Mouse (Mus musculus) layer of hippocampus, adult 2 months (tissue): Measurements from ENCODE around the gene Bad. TPM values are rescaled to one million over a fixed set of nuclear protein-coding genes. Genes with fewer than 3 reads are reported as not detected.
"Not testable (repeated sequence)": the region's sequence is repeated elsewhere in the genome, so short reads cannot be mapped to it uniquely, and the experiment has no call there.

Experiments
- DNase-seq, 2 experiments: peaks; one replicate each; pipeline ENCODE4 v3.0.0; 2022; ENCODE audit warnings: low spot score in 2 of 2
- H3K27ac ChIP-seq: fragments of 200-600 bp; 2 replicates; pipeline ENCODE4 v1.8.1; 2022
- H3K4me3 ChIP-seq: fragments of 200-600 bp; 2 replicates; pipeline ENCODE4 v1.8.1; 2022; ENCODE audit warnings: mild to moderate bottlenecking
- CTCF ChIP-seq: fragments of 200-600 bp; conservative IDR thresholded peaks from 2 replicates; pipeline ENCODE4 v1.8.1; 2022; ENCODE audit warnings: antibody characterized with exemption, mild to moderate bottlenecking, moderate library complexity
- total RNA-seq, 2 experiments: library from RNA; stranded (reverse); gene quantifications; 2 replicates each; pipeline ENCODE4 v1.2.3; 2021

The Bad gene
- total RNA-seq, 2 experiments from 2014 or later, result 43.1 to 43.8 TPM

DNA sequence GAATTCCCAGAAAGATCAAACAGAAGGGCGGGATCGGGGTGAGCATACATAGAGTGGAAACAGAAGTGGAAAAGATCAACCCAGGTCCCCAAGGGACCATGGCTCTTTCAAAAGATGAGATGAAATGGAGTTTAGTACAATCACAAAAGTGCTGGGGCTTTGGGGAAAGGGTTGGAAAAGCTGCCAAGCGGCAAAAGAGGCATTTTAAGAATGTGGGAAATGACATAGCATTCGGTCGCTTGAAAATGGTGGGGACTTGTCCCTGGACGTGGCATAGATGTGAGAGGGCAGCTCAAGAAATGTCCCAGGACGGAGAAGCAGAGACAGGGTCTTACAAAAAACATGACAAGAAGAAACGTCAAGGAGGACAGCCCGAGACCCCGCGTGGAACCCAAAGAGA, 32.6 kb upstream of the Bad start:
- TF ChIP-seq CTCF, result no peak
- DNase-seq, result no peak
- Histone ChIP-seq H3K27ac (peak overlapping the region; percentile 99), H3K4me3 (peak overlapping the region; percentile 71)

- DNase-seq, result peak; percentile 90 to 95
- Histone ChIP-seq H3K27ac (peak within 1 kb of the TSS; percentile 99), H3K4me3 (peak within 1 kb of the TSS; percentile 71)
- TF ChIP-seq CTCF, result 0 out of 2 replicates have a peak, but pooled peaks have one; percentile 13
Observed at GRCm38 (mm10) chr19:6909507-6910289, 32.0 kb upstream of the Bad start, which contains the start of the genes Trmt112 and Prdx5. TSS of gene Trmt112 (plus strand) at chr19:6909698. TSS of gene Prdx5 (minus strand) at chr19:6910106.

DNA sequence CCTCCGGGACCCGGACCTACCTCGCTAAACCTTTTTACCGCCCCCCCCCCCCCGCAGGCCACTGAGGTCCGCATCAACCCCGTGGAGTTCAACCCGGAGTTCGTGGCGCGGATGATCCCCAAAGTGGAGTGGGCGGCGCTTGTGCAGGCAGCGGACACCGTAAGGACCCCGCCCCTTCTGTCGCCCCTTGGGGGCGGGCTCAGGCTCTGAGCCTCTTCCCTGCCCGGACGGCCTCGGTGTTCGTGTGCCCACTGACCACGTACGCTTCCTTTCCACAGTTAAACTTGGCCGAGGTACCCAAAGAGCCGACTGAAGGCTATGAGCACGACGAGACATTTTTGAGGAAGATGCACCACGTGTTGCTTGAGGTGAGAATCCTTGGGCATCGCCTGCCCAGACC, 31.4 kb upstream of the Bad start:
- Histone ChIP-seq H3K27ac (peak overlapping the region; percentile 99), H3K4me3 (peak overlapping the region; percentile 71)
- DNase-seq, result not testable (repeated sequence)

GRCm38 (mm10) chr19:6911101-6912074, 30.3 kb upstream of the Bad start:
- peak overlapping the region; percentile 59; the same call in 1 of the 2 replicates for H3K27ac ChIP-seq
- DNase-seq, result no peak
- TF ChIP-seq CTCF, result no peak
- peak overlapping the region; percentile 19; the same call in 1 of the 2 replicates for H3K4me3 ChIP-seq

DNA sequence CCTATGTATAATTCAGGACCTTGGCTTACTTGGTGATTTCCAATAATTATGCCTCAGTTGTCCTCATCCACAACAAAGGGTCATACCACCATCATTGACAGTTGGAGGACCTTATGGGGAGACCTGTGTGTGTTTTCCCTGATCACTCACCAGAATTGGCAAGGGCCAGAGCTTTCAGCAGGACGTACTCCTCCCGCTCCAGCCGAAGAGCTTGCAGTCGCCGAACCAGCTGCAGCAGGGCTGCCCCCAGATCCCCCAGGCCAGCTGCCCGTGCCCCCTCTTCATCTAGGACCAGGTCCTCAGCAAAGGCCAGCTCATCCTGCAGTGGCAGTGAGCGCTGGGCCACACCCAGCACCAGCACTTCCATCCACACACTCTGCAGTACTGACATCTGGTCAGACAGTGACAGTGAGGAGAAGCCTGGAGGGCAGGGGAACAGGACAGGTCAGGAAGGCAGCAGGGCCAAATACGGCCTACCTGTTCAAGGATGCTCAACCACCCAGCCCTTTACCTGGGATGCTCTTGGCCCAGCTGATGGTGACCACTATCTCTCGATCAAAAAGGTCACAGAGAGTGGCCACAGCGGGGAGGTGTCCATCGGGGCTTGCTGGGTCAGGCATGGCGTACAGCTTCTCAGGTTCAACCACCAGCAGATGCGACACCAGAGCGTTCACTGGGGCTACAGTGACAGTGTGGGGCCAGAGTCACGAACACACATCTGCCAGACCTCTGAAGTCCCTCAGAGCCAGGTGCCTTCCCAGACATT, 29.3 kb upstream of the Bad start:
- no peak for DNase-seq

GRCm38 (mm10) chr19:6913036-6913435, 28.6 kb upstream of the Bad start:
- H3K4me3 ChIP-seq, result no peak overlapping the region
- TF ChIP-seq CTCF, result no peak
- no peak for DNase-seq
- no peak overlapping the region for H3K27ac ChIP-seq

More for the DNA sequence above, 29.3 kb upstream of the Bad start:
- Histone ChIP-seq H3K27ac (peak overlapping the region; percentile 59; the same call in 1 of the 2 replicates), H3K4me3 (no peak overlapping the region)
- no peak for TF ChIP-seq CTCF

- H3K27ac ChIP-seq, result no peak overlapping the region
- no peak overlapping the region for H3K4me3 ChIP-seq
- DNase-seq, result no peak
- TF ChIP-seq CTCF, result no peak
Observed at GRCm38 (mm10) chr19:6913991-6914390, 27.7 kb upstream of the Bad start.

DNA sequence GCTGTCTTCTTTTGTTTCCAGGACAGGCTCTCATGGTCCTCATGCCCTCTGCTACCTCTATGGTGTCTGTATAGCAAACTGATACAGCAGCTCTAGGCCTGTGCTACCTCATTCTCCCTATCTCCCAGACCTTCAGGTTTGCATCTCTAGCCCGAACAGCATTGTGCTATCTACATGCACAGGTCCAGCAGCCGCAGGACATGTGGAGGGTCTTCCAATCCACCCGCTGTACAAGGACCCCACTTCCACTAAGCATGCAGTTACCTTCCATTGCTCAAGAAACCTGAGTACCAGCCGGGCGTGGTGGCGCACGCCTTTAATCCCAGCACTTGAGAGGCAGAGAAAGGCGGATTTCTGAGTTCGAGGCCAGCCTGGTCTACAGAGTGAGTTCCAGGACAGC, 27.1 kb upstream of the Bad start:
- H3K27ac ChIP-seq, result no peak overlapping the region
- no peak for TF ChIP-seq CTCF
- DNase-seq, result no peak
- no peak overlapping the region for H3K4me3 ChIP-seq

- TF ChIP-seq CTCF, result no peak
- DNase-seq, result no peak
- Histone ChIP-seq H3K4me3 (no peak overlapping the region), H3K27ac (no peak overlapping the region)
Observed at GRCm38 (mm10) chr19:6915276-6915675, 26.4 kb upstream of the Bad start.

GRCm38 (mm10) chr19:6916496-6916895, 25.2 kb upstream of the Bad start:
- DNase-seq, result peak in 1 of 2 experiments; percentile 8
- no peak overlapping the region for H3K4me3 ChIP-seq

GRCm38 (mm10) chr19:6918321-6918720, 23.3 kb upstream of the Bad start:
- H3K27ac ChIP-seq, result no peak overlapping the region
- no peak for TF ChIP-seq CTCF
- no peak for DNase-seq
- no peak overlapping the region for H3K4me3 ChIP-seq

More at GRCm38 (mm10) chr19:6916496-6916895, 25.2 kb upstream of the Bad start:
- no peak for TF ChIP-seq CTCF
- H3K27ac ChIP-seq, result no peak overlapping the region

GRCm38 (mm10) chr19:6919431-6919830, 22.2 kb upstream of the Bad start:
- no peak for DNase-seq
- no peak for TF ChIP-seq CTCF
- no peak overlapping the region for H3K4me3 ChIP-seq
- H3K27ac ChIP-seq, result no peak overlapping the region
